Mouse (Mus musculus): ENCODE measurements around the gene Pou5f2. TPM values are rescaled to one million over a fixed set of nuclear protein-coding genes. Genes with fewer than 3 reads are reported as not detected.

The Pou5f2 gene
- 0.52 and 0.77 TPM in 2 replicates for polyA plus RNA-seq (2012; ENCODE audit: insufficient read depth, insufficient read length, missing spikeins)

DNA sequence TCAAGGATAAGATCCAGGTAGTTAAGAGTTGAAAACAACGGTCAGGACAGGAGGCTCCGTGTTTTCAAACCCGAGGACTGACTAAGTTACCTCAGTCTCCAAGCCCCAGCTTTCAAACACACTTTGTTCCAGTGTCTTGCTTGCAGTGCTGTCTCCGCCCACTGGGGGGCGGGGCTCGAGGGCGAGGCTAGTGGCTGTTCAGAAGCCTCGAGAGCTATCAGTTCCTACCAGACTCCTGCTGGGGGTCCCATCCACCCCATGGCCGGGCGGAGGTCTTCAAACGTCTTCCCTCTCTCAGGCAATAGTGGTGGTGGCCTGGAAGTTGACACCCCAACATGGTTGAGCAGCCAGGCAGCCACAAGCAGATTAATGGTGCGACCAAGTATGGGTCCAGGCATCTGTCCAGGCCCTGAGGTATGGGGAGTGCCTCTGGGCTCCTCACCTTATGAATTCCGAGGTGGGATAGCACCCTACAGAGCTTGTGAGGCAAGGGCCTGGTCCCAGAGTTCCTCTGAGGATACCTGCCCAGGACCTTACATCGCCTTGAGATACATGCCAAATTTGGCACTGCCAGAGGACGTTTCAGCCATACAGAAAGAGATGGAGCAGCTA, at the start of gene Pou5f2:
TSS of gene Pou5f2 (plus strand) at position 220 of the 612 bp plus-strand sequence.
- H3K4me1 ChIP-seq (ENCODE audit: control insufficient read depth, insufficient read depth, low read length) = no peaks in the 10 kb centered on the region
- no peak within 1 kb of the TSS for H3K27ac ChIP-seq (ENCODE audit: insufficient read depth, low read depth, low read length)
- TF ChIP-seq POLR2A (IDR thresholded peaks at IDR 0.05; ENCODE audit: borderline replicate concordance, low read depth, low read length) (no peak), CTCF (IDR thresholded peaks at IDR 0.05; ENCODE audit: low read depth, low read length) (no peak)
- H3K4me3 ChIP-seq (ENCODE audit: insufficient read depth, low read length) = no peak within 1 kb of the TSS

DNA sequence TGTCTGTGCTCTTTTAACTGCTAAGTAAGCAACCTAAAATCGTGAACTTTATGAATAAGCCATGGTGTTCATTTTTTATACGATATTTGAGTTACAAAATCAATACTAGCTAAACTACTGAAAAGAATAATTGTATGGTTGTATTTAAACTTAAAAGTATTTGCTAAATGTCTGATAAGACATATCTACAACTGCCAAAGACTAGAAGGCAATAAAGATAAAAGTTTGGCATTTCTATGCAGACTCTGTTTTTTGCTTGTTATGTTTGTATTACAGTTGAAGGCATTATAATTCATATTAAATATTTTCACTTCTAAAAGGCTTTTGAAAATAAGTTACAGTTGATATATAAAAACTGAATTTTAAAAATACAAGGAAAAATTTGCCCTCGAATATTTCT, 48.5 kb upstream of the Pou5f2 start:
- no peak overlapping the region for H3K4me3 ChIP-seq (ENCODE audit: insufficient read depth, low read length)
- no peaks in the 10 kb centered on the region for H3K4me1 ChIP-seq (ENCODE audit: control insufficient read depth, insufficient read depth, low read length)
- no peak for TF ChIP-seq CTCF (IDR thresholded peaks at IDR 0.05; ENCODE audit: low read depth, low read length)
- no peak for TF ChIP-seq POLR2A (IDR thresholded peaks at IDR 0.05; ENCODE audit: borderline replicate concordance, low read depth, low read length)
- H3K27ac ChIP-seq (ENCODE audit: insufficient read depth, low read depth, low read length) = no peak overlapping the region

DNA sequence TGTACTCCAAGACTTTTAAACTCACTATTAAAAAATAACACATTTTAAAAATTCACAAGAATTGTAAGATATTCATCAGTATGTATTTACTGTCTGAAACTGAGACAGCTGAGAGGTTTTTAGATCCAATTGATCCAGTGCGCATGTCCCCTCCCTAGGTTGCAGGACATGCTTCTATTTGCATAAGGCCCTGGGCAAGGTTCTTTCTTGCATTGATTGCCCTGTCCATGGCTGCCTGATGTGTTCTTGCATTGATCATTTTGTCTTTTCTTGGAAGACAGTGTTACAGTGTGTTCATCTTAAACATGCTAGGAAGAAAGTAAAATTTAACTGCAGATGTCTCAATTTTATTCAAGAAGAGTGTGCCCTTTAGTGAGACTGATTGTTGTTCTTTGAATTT, 47.6 kb upstream of the Pou5f2 start:
- H3K4me3 ChIP-seq (ENCODE audit: insufficient read depth, low read length) = no peak overlapping the region
- no peak overlapping the region for H3K27ac ChIP-seq (ENCODE audit: insufficient read depth, low read depth, low read length)
- TF ChIP-seq CTCF (IDR thresholded peaks at IDR 0.05; ENCODE audit: low read depth, low read length) (no peak), POLR2A (IDR thresholded peaks at IDR 0.05; ENCODE audit: borderline replicate concordance, low read depth, low read length) (no peak)
- H3K4me1 ChIP-seq (ENCODE audit: control insufficient read depth, insufficient read depth, low read length) = no peaks in the 10 kb centered on the region

DNA sequence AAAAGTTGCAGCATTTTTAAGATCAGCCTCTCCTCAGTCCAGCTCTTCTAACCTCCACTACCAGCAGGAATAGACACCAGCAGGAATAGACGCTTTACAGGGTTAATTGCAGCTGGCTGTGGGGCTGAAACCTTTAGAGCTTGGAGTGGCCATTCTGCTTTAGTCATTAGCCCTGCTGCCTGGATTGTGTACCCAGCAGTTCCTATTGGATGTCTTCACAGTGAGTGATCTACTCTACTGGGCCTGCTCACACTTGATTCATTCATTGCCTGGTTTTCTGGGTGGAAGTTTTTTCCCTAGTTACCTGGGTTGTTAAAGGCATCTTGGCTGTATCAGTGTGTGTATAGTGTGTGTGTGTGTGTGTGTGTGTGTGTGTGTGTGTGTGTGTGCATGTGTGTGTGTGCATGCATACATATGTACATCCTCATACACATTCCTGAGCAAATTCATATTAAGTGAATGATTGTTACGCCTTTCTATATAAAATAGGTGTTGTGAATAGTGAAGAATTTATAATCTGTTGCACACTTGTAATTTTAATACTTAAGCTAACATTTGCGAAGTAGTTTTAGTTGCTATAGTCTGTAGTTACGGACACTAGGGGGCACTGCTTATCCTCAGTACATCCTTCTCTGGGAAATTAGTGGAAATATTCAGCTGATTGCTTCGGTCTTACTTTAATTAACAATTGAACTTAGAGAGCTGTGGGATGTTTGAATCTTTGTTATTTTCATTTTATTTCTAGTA, 42.4 kb upstream of the Pou5f2 start:
- Histone ChIP-seq H3K27ac (ENCODE audit: insufficient read depth, low read depth, low read length) (no peak overlapping the region), H3K4me1 (ENCODE audit: control insufficient read depth, insufficient read depth, low read length) (no peaks in the 10 kb centered on the region), H3K4me3 (ENCODE audit: insufficient read depth, low read length) (no peak overlapping the region)
- TF ChIP-seq POLR2A (IDR thresholded peaks at IDR 0.05; ENCODE audit: borderline replicate concordance, low read depth, low read length) = no peak
- TF ChIP-seq CTCF (IDR thresholded peaks at IDR 0.05; ENCODE audit: low read depth, low read length) = no peak

DNA sequence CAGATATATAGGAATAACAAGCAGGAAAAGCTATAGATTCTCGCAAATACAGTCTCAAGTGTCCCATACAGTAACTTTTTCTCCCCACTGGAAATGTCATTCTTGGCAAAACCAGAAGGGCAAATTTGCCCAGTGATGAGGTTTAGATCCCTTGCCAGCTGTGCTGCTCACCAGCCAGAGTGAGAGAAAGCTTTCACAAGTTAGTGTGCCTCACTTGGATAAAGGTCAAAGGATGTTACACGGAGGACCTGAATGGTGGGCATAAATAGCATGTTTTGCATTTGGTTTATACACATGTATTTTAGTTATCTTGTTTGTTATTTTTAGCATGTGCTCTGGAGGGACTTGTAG, 41.9 kb upstream of the Pou5f2 start:
- Histone ChIP-seq H3K27ac (ENCODE audit: insufficient read depth, low read depth, low read length) (no peak overlapping the region), H3K4me1 (ENCODE audit: control insufficient read depth, insufficient read depth, low read length) (no peaks in the 10 kb centered on the region), H3K4me3 (ENCODE audit: insufficient read depth, low read length) (no peak overlapping the region)
- TF ChIP-seq POLR2A (IDR thresholded peaks at IDR 0.05; ENCODE audit: borderline replicate concordance, low read depth, low read length) = no peak

DNA sequence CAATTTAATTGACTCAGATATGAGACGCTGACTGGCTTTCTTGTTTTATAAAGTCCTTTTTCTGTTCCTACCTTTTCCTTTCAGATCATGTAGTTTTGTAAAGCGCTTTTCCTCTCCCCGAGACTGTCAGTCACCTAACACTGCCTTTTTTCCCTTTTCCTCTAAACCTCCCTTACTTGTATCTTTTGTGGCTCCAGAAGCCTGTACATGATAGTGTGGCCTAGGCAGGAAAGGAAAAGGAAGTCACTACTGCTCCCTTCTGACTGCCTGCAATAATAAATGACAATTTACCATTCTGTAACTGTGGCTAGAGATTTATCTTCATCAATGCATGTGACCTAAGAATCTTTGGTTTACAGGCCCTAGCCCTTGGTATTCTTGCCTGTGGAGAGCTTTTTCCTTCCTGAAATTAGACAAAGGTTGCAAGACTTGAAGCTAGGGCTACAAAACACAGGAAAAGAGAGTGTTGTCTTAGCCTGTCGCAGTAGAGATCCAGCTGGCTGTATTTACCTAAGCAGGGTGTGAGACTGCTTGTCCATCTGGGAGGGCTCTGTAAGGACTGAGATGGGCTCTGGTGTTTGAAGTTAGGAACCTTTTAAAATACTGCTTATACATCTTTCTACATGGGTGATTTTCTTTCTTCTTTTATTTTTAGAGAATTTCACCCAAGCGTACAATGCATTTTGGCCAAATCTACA, 33.4 kb upstream of the Pou5f2 start:
- H3K4me1 ChIP-seq (ENCODE audit: control insufficient read depth, insufficient read depth, low read length) = no peaks in the 10 kb centered on the region
- H3K27ac ChIP-seq (ENCODE audit: insufficient read depth, low read depth, low read length) = no peak overlapping the region
- TF ChIP-seq CTCF (IDR thresholded peaks at IDR 0.05; ENCODE audit: low read depth, low read length) (no peak), POLR2A (IDR thresholded peaks at IDR 0.05; ENCODE audit: borderline replicate concordance, low read depth, low read length) (no peak)
- H3K4me3 ChIP-seq (ENCODE audit: insufficient read depth, low read length) = no peak overlapping the region

DNA sequence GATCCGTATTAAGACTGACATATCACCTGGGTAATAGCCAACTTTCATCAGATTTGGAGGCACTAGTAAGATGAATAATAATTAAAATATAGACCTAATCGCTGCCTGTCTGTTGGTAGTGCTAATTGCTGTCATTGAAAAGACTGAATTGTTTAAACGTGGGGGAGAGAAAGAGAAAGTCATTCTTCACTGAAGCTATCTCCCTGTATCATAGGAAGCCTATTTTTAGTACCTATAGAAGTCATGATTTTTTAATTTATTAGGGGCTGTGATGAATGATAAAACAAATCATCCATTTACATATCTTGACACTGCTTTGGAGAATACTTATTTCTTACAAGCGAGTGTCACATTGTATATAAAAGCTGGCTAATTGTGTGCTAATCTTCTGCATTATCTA, 20.1 kb upstream of the Pou5f2 start:
- Histone ChIP-seq H3K4me1 (ENCODE audit: control insufficient read depth, insufficient read depth, low read length) (no peaks in the 10 kb centered on the region), H3K27ac (ENCODE audit: insufficient read depth, low read depth, low read length) (no peak overlapping the region), H3K4me3 (ENCODE audit: insufficient read depth, low read length) (no peak overlapping the region)
- no peak for TF ChIP-seq POLR2A (IDR thresholded peaks at IDR 0.05; ENCODE audit: borderline replicate concordance, low read depth, low read length)
- TF ChIP-seq CTCF (IDR thresholded peaks at IDR 0.05; ENCODE audit: low read depth, low read length) = no peak

DNA sequence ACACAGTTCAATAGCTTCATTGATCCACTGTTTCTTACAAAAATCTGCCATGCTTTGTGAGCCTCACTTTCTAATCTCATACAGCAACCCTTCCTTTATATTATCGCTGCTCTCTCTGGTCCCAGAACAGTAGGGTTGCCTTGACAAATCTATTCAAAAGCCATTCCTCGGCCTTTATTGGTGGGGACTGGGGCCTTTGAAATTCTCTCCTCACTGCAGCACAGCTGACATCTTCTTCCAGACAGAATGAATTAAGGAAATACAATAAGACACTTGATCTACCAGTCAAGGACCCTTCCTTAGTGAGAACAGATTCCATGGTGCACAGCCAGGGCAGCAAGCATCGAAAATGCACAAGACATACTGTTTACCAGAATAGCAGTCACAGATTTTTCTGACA, 19.4 kb upstream of the Pou5f2 start:
- TF ChIP-seq POLR2A (IDR thresholded peaks at IDR 0.05; ENCODE audit: borderline replicate concordance, low read depth, low read length) = no peak
- no peak for TF ChIP-seq CTCF (IDR thresholded peaks at IDR 0.05; ENCODE audit: low read depth, low read length)
- H3K4me3 ChIP-seq (ENCODE audit: insufficient read depth, low read length) = no peak overlapping the region
- H3K4me1 ChIP-seq (ENCODE audit: control insufficient read depth, insufficient read depth, low read length) = no peaks in the 10 kb centered on the region
- no peak overlapping the region for H3K27ac ChIP-seq (ENCODE audit: insufficient read depth, low read depth, low read length)

DNA sequence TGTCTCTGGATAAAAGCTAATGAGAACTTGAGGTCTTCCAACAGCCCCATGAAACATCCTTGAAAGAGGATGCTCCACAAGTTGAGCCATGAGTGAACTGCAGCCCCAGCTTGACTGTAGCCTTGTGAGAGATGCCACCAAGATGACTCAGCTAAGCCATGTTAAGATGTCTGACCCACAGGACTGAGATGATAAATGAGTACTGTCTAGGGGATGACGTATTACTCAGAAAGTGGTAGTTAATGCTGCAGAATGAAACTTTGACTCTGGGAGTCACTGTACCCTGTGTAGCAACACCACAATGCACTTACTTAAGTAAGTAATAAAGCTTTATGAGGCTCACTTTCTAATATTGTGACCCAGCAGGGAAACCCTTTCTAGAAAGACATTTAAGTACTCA, 14.5 kb upstream of the Pou5f2 start:
- Histone ChIP-seq H3K27ac (ENCODE audit: insufficient read depth, low read depth, low read length) (no peak overlapping the region), H3K4me3 (ENCODE audit: insufficient read depth, low read length) (no peak overlapping the region), H3K4me1 (ENCODE audit: control insufficient read depth, insufficient read depth, low read length) (no peaks in the 10 kb centered on the region)
- no peak for TF ChIP-seq POLR2A (IDR thresholded peaks at IDR 0.05; ENCODE audit: borderline replicate concordance, low read depth, low read length)
- TF ChIP-seq CTCF (IDR thresholded peaks at IDR 0.05; ENCODE audit: low read depth, low read length) = no peak

DNA sequence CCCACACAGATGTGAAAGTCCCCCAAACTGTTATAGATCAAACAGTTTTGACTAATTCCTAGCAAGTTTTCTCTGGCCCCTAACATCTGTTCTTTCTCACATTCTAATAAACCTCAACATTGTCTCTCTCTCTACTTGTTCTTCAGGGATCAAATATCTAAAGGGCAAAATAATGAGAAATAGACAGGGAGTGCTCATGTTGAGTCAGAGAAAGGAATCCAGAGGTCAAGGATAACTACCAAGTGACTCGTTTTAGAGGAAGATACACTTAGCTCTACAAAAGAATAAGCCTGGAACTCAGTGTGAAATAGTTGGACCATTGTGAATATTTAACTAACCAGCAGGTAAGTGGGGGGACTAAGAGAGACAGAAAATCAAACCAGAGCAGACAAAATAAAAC, 8.1 kb downstream of the Pou5f2 start:
- Histone ChIP-seq H3K4me1 (ENCODE audit: control insufficient read depth, insufficient read depth, low read length) (no peaks in the 10 kb centered on the region), H3K27ac (ENCODE audit: insufficient read depth, low read depth, low read length) (no peak overlapping the region), H3K4me3 (ENCODE audit: insufficient read depth, low read length) (no peak overlapping the region)
- TF ChIP-seq CTCF (IDR thresholded peaks at IDR 0.05; ENCODE audit: low read depth, low read length) = no peak
- TF ChIP-seq POLR2A (IDR thresholded peaks at IDR 0.05; ENCODE audit: borderline replicate concordance, low read depth, low read length) = no peak

Data from bone marrow macrophage, adult 2 months (primary cell).